Mouse (Mus musculus) ovary, adult 10 weeks (tissue): ENCODE results near the gene Amer2. TPM values are rescaled to one million over a fixed set of nuclear protein-coding genes. Genes with fewer than 3 reads are reported as not detected.

ENCODE experiments used
- polyA plus RNA-seq: library from polyadenylated mRNA; stranded (reverse); fragments of 350-450 nt; fragmentation: Illumina TruSeq; extraction: RNeasy Lipid Tissue Mini Kit (QIAGEN cat#74804); gene quantifications from one replicate; pipeline ENCODE4 v1.2.3, GENCODE M21; 2014

Gene Amer2
- polyA plus RNA-seq = 1.1 TPM

GRCm38 (mm10) chr14:60372821-60373309, at the start of gene Amer2:
Gene Amer2 (plus strand): TSS chr14:60373259.

Other genes with a start within 250 kb of the Amer2 start
- 1.2 TPM for gene Atp8a2, start 176.1 kb upstream of the Amer2 start, polyA plus RNA-seq
- not detected for gene Nupl1, start 121.8 kb upstream of the Amer2 start, polyA plus RNA-seq
- gene Gm49336, start 121.8 kb upstream of the Amer2 start, polyA plus RNA-seq = 138 TPM
- 104 TPM for gene Mtmr6, start 108.0 kb upstream of the Amer2 start, polyA plus RNA-seq